ENCODE assay signal across 8 mouse cellular contexts in genomic region chr13:78024683-78025294, GRCm38 (mm10). TPM values are rescaled to one million over a fixed set of nuclear protein-coding genes. Genes with fewer than 3 reads are reported as not detected.
DNase-seq lines count a peak whose midpoint lies in the region; ATAC-seq and TF ChIP-seq lines count a peak whose summit lies in the region.

Gene Pou5f2 (plus strand): TSS chr13:78024902.

- no peak within 1 kb of the TSS for H3K9ac ChIP-seq in kidney, postnatal 0 days (ENCODE audit: low read depth, low read length)
- H3K9ac ChIP-seq in ES-E14 (ENCODE audit: insufficient read depth, low read depth, low read length, poor library complexity, severe bottlenecking), result no peak within 1 kb of the TSS
- no peak within 1 kb of the TSS for H3K9ac ChIP-seq in liver, embryonic 14.5 days (replicated peaks)
- no peak within 1 kb of the TSS for H3K9ac ChIP-seq in midbrain, postnatal 0 days (replicated peaks; ENCODE audit: low read length, poor library complexity, severe bottlenecking)

- no peak within 1 kb of the TSS for H3K27ac ChIP-seq in kidney, postnatal 0 days
- no peak within 1 kb of the TSS for H3K27ac ChIP-seq in ES-E14 (ENCODE audit: insufficient read depth, low read depth, low read length, poor library complexity, severe bottlenecking)
- H3K27ac ChIP-seq in liver, embryonic 14.5 days, result no peak within 1 kb of the TSS
- no peak within 1 kb of the TSS for H3K27ac ChIP-seq in midbrain, postnatal 0 days (ENCODE audit: low read depth, low read length)

- H3K9me3 ChIP-seq in kidney, postnatal 0 days (replicated peaks; ENCODE audit: low read length), result no peaks in the 10 kb centered on the region
- no peaks in the 10 kb centered on the region for H3K9me3 ChIP-seq in ES-E14 (ENCODE audit: control insufficient read depth, insufficient read depth, low read depth, low read length)
- H3K9me3 ChIP-seq in liver, embryonic 14.5 days (ENCODE audit: control insufficient read depth, low read length), result no peaks in the 10 kb centered on the region
- H3K9me3 ChIP-seq in midbrain, postnatal 0 days (ENCODE audit: low read length), result no peaks in the 10 kb centered on the region

- no peak within 1 kb of the TSS for H3K4me2 ChIP-seq in kidney, postnatal 0 days (ENCODE audit: low read length)
- H3K4me2 ChIP-seq in liver, embryonic 14.5 days (ENCODE audit: low read depth), result no peak within 1 kb of the TSS
- H3K4me2 ChIP-seq in midbrain, postnatal 0 days (ENCODE audit: low read depth, low read length, poor library complexity, severe bottlenecking), result no peak within 1 kb of the TSS

- H3K36me3 ChIP-seq in kidney, postnatal 0 days (ENCODE audit: insufficient read depth, low read length), result no peaks in the 10 kb centered on the region
- no peaks in the 10 kb centered on the region; the same call in 1 of the 2 replicates for H3K36me3 ChIP-seq in ES-E14 (ENCODE audit: control insufficient read depth, insufficient read depth, low read length, poor library complexity, severe bottlenecking)
- no peaks in the 10 kb centered on the region for H3K36me3 ChIP-seq in liver, embryonic 14.5 days (replicated peaks; ENCODE audit: control insufficient read depth, insufficient read depth, low read depth)
- no peaks in the 10 kb centered on the region for H3K36me3 ChIP-seq in midbrain, postnatal 0 days (ENCODE audit: insufficient read depth, low read length)

- DNase-seq in kidney, postnatal 0 days (ENCODE audit: low spot score), result no peak
- no peak for DNase-seq in kidney, postnatal 14 days
- DNase-seq in ES-E14 (ENCODE audit: low read depth, low spot score), result peak; percentile 35
- DNase-seq in liver, embryonic 14.5 days (ENCODE audit: low read depth in 3 of 3, low spot score in 3 of 3), result peak; percentile 5 to 19 (median 7)
- DNase-seq in frontal cortex, adult 2 months (ENCODE audit: extremely low spot score in 1 of 2, low spot score in 1 of 2), result no peak
- no peak for DNase-seq in left cerebral cortex, adult 8-10 months (ENCODE audit: low spot score in 2 of 2)
- no peak for DNase-seq in midbrain, postnatal 0 days (ENCODE audit: low spot score)

- WGBS in kidney, postnatal 0 days, result 55% methylated on average over 15 of the region's 15 CpGs
- WGBS in liver, embryonic 14.5 days (ENCODE audit: insufficient replicate concordance), result 35% methylated on average over 15 of the region's 15 CpGs
- 62% methylated on average over 15 of the region's 15 CpGs for WGBS in midbrain, postnatal 0 days

- ATAC-seq in kidney, postnatal 0 days (replicated peaks; ENCODE audit: low FRiP score, low read depth), result no peak; the same call in 1 of the 2 replicates
- ATAC-seq in common myeloid progenitor, adult 5-6 weeks (replicated peaks; ENCODE audit: low read depth, poor library complexity, severe bottlenecking), result peak; percentile 71
- ATAC-seq in liver, embryonic 14.5 days (ENCODE audit: insufficient read depth), result peak; percentile 41; the same call in 1 of the 2 replicates
- no peak for ATAC-seq in midbrain, postnatal 0 days (ENCODE audit: low FRiP score)

- no peaks in the 10 kb centered on the region for H3K4me1 ChIP-seq in kidney, postnatal 0 days (replicated peaks; ENCODE audit: insufficient read depth, low read length)
- peaks cover 0 to 2% of the 10 kb centered on the region in 2 experiments; a peak in 1 of 4 replicates for H3K4me1 ChIP-seq in ES-E14 (ENCODE audit: control insufficient read depth in 2 of 2, insufficient read depth in 2 of 2, low read length in 2 of 2, poor library complexity in 1 of 2)
- peaks cover 0 to 2% of the 10 kb centered on the region in 2 experiments; a peak in 1 of 4 replicates for H3K4me1 ChIP-seq in liver, embryonic 14.5 days (replicated peaks; ENCODE audit: control insufficient read depth in 2 of 2, insufficient read depth in 2 of 2, low read length in 1 of 2)
- no peaks in the 10 kb centered on the region for H3K4me1 ChIP-seq in midbrain, postnatal 0 days (ENCODE audit: insufficient read depth, low read length)

- H3K27me3 ChIP-seq in kidney, postnatal 0 days (ENCODE audit: insufficient read depth, low read length), result no peaks in the 10 kb centered on the region
- H3K27me3 ChIP-seq in liver, embryonic 14.5 days (ENCODE audit: control insufficient read depth, insufficient read depth, low read length), result no peaks in the 10 kb centered on the region
- no peaks in the 10 kb centered on the region for H3K27me3 ChIP-seq in midbrain, postnatal 0 days (ENCODE audit: insufficient read depth, low read length)

- TF ChIP-seq EP300 in liver, embryonic 14.5 days (IDR thresholded peaks at IDR 0.05; ENCODE audit: low read depth), result no peak

- peak; percentile 33; the same call in 1 of the 2 replicates for TF ChIP-seq CTCF in kidney, postnatal 0 days (IDR thresholded peaks at IDR 0.05; ENCODE audit: low read depth)
- TF ChIP-seq CTCF in liver, embryonic 14.5 days (IDR thresholded peaks at IDR 0.05; ENCODE audit: low read depth), result peak; percentile 72
- no peak for TF ChIP-seq CTCF in midbrain, postnatal 0 days (IDR thresholded peaks at IDR 0.05)

- no peak within 1 kb of the TSS for H3K4me3 ChIP-seq in kidney, postnatal 0 days (replicated peaks; ENCODE audit: low read depth, low read length)
- no peak within 1 kb of the TSS for H3K4me3 ChIP-seq in ES-E14 (ENCODE audit: insufficient read depth in 1 of 2, low read depth in 1 of 2, low read length in 2 of 2, poor library complexity in 1 of 2, severe bottlenecking in 1 of 2)
- no peak within 1 kb of the TSS for H3K4me3 ChIP-seq in liver, embryonic 14.5 days (ENCODE audit: insufficient read depth in 1 of 2, low read depth in 2 of 2, low read length in 2 of 2)
- no peak within 1 kb of the TSS for H3K4me3 ChIP-seq in midbrain, postnatal 0 days (ENCODE audit: low read depth, low read length)

- in situ Hi-C loops in ES-E14 (cut with MboI; ENCODE audit: low sequenced_read_pairs in 2 of 2, unreplicated experiment in 2 of 2), result no loop called here

TF ChIP-seq in ES-E14, 5 proteins besides CTCF, POLR2A, EP300 and RAD21:
- TF ChIP-seq MAFK (IDR thresholded peaks at IDR 0.05; ENCODE audit: insufficient read depth, low read depth, low read length), result no peak
- TF ChIP-seq CHD2 (IDR thresholded peaks at IDR 0.05; ENCODE audit: low read depth, low read length), result no peak
- no peak for TF ChIP-seq ZC3H11A (IDR thresholded peaks at IDR 0.05; ENCODE audit: borderline replicate concordance, low read depth, low read length)
- TF ChIP-seq HCFC1 (IDR thresholded peaks at IDR 0.05; ENCODE audit: borderline replicate concordance, insufficient read depth, low read length), result no peak
- TF ChIP-seq ZNF384 (IDR thresholded peaks at IDR 0.05; ENCODE audit: low read depth, low read length), result no peak
TF ChIP-seq in ES-E14: peak in this region for 0.

RNA-seq across cellular contexts. Expression of gene Pou5f2, which starts in this region (rescaled TPM):
- 0.63 and 0.75 TPM in 2 replicates for polyA plus RNA-seq in kidney, postnatal 0 days (2015; fragmentation: Nextera tagmentation; extraction: Ambion mirVana)
- total RNA-seq in ES-E14 (2012; rRNA removed), result 0.85 and 0.95 TPM in 2 replicates
- 1.7 and 2.1 TPM in 2 replicates for total RNA-seq in common myeloid progenitor, adult 5-6 weeks (2017)
- polyA plus RNA-seq in liver, embryonic 14.5 days (2012; rRNA removed), result 0.03 and 0.15 TPM in 2 replicates
- polyA plus RNA-seq in liver, embryonic 14.5 days (2014; fragmentation: Nextera tagmentation; extraction: Ambion mirVana), result 0.06 TPM in 1 of 2 replicates, not detected in the other
- 0.63 and 0.68 TPM in 2 replicates for polyA plus RNA-seq in frontal cortex, adult 2 months (2012; rRNA removed)
- 1 to 10 TPM in 3 of 4 experiments, under 1 TPM in 1; 0.87 to 2.4 (median 1.7) TPM for total RNA-seq in left cerebral cortex, adult 8-10 months (2022)
- total RNA-seq in midbrain, postnatal 0 days (2014; rRNA removed), result 0.61 and 1.7 TPM in 2 replicates
- 0.36 and 0.43 TPM in 2 replicates for polyA plus RNA-seq in midbrain, postnatal 0 days (2015; fragmentation: Nextera tagmentation; extraction: Ambion mirVana)

Comparison
In these comparisons a context has a peak if more than half of its experiments do, and no peak if none do; other contexts are left out.
1. Peak in DNase-seq in ES-E14; RNA of the gene not detected or under 1 TPM.
2. Peak in DNase-seq and ATAC-seq in liver, embryonic 14.5 days; RNA of the gene not detected or under 1 TPM.